Mouse (Mus musculus) embryonic stem cell, embryonic (primary cell): ENCODE results near the gene Olfr555.
"Not testable (repeated sequence)": the region's sequence is repeated elsewhere in the genome, so short reads cannot be mapped to it uniquely, and the experiment has no call there.

Experiments used
- CTCF ChIA-PET, 4 experiments: fragments of 300-600 bp in 2 of 4; fragments of 350-600 bp in 2 of 4; sonication (Branson Sonifier 250); formaldehyde crosslinking; loops; one replicate each; lab custom pipeline; 2022; ENCODE audit warnings: inconsistent platforms in 2 of 4; lab: Charles Lee
- POLR2A ChIA-PET, 4 experiments: fragments of 300-600 bp in 2 of 4; fragments of 350-600 bp in 2 of 4; sonication (Branson Sonifier 250); formaldehyde crosslinking; loops; one replicate each; lab custom pipeline; 2022; ENCODE audit warnings: antibody characterized with exemption in 4 of 4, inconsistent platforms in 1 of 4; lab: Charles Lee

Gene Olfr555

DNA sequence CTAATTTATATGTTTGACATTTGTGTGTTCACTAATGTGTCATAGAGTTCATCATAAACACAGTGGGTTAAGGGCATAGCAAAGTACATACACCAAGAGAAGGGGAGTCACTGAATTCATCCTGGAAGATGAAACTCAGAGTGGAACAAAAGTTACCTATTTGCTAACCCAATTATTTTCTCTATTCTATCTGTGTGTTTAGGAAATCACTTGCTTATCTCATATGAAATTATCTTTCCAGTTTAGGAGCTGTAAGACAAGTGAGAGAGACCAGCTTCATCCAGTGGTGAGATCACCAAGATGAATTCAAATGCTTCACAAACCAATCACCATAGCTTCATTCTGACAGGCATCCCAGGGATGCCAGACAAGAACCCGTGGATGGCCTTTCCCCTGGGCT lies at the start of gene Olfr555:
Gene Olfr555 (plus strand): TSS at position 301 of the 400 bp plus-strand sequence.
- CTCF ChIA-PET, result no interaction called here
- POLR2A ChIA-PET, result no interaction called here

DNA sequence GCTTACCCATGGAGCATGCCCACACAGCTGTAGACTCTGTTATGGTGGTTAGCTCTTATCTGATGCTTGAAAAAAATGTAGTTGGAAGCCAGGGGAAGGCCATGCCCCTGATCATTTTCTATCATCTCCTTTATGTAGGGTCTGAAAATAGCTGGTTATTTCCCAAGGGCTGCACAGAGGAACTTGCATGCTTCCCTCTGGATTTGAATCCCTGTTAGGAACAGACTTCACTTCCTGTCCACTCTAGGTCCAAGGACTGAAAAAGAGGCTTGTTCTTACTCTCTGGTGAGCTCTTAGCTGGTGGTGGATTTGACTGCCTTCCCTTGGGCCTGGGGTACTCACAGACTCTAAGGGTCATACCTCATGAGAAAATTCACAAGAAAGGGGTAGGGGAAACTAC lies 40.5 kb upstream of the Olfr555 start, which contains the start of gene Olfr553:
Gene Olfr553 (minus strand): TSS at position 101 of the 400 bp plus-strand sequence.
- CTCF ChIA-PET, result no interaction called here
- POLR2A ChIA-PET, result no interaction called here

DNA sequence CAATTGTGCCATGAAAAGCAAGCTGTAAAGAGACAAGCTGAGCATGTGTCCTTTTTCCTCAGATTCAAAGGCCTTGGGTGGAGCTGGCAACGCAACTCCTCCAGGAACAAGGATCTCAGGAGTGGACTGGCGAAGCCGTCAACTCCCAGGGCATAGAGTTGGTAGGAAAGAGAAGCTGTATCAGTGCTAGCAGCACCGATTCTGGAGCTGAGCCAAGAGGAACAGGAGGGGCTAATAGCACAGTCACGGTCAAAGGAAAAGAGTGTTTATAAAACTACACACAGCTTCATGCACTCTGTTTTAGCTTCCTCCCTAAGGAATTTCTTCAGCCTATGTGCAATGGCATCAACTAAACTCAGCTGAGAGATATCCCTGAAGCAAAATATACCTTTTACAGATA lies 39.0 kb upstream of the Olfr555 start:
- CTCF ChIA-PET, result interaction anchor here in 2 of 4 experiments (0.7 to 1.4 kb wide), 2 partner anchors 11 to 107 kb away, joined by 3 to 4 read pairs; no protein-coding TSS in a partner anchor

DNA sequence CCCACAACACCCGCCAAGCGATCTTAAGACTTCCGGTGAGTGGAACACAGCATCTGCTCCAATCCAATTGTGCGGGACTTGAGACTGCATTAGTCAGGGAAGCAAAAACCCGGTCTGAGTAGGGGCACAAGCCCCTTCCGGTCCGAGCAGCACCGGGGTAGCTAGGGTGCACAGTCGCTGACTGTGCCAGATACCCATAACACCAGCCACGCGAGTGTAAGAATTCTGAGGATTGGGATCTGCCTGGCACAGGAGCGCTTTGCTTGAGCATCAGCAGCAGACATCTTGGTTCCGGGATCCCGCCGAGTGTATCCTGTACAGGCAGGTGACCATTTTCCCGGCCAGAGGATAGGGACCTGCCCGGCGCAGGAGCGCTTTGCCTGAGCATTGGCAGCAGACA lies 38.3 kb upstream of the Olfr555 start:
- POLR2A ChIA-PET, result interaction anchor here in 2 of 4 experiments (0.6 to 0.9 kb wide), 2 partner anchors 107 to 223 kb away, joined by 4 to 11 read pairs; no protein-coding TSS in a partner anchor
- CTCF ChIA-PET, result interaction anchor here in 1 of 4 experiments (1.4 kb wide), 1 partner anchor 107 kb away, joined by 4 read pairs; no protein-coding TSS in a partner anchor

More for the DNA sequence above, 39.0 kb upstream of the Olfr555 start:
- POLR2A ChIA-PET, result interaction anchor here in 1 of 4 experiments (0.9 kb wide), 1 partner anchor 107 kb away, joined by 4 read pairs; no protein-coding TSS in a partner anchor

DNA sequence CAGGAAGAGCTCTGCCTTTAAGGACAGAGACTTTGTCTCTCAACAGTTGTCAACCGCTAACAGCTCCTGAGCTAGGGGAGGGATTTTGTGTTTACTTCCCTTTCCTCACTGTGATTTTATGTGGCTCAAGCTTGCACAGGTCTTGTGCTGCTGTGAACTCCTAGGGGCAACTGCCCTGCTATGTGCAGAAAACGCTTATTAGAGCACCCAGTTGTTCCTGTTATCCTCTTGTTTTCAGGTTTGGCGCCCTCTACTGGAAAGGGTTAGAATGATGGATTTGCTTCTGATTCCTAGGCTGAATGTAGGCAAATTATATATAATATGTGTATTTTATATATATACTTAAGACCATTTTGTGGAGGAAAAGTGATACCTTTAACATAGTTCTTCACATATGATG lies 22.0 kb upstream of the Olfr555 start:
- ChIA-PET POLR2A (no interaction called here), CTCF (interaction anchor here in 2 of 4 experiments (1.0 to 1.4 kb wide), 3 partner anchors 29 to 123 kb away, joined by 3 to 5 read pairs (median 4); partner anchors contain the start of gene Olfr556 (in 1 of the 2))

DNA sequence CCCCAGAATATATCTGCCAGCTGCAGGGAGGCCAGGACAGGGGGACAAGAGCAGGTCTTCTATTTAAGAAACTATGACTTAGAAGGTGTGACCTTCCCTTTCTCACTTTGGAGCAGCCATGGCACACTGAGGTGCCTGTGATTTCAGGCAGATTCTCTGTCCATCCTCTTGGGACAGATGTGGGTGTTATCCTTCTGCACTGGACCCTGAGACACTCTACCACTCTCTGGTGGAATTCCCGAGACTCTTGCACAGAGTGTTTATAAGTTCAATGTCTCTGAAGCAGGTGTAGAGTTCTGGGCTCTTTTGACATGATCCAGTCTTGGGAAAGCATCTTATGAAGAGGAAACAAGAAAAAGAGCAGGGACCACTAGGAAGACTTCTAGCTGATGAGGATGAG lies 20.5 kb upstream of the Olfr555 start, which contains the start of gene Olfr554:
Gene Olfr554 (plus strand): TSS at position 301 of the 400 bp plus-strand sequence.
- CTCF ChIA-PET, result interaction anchor here in 1 of 4 experiments (1.2 kb wide), 1 partner anchor 124 kb away, joined by 3 read pairs; no protein-coding TSS in a partner anchor
- POLR2A ChIA-PET, result no interaction called here

DNA sequence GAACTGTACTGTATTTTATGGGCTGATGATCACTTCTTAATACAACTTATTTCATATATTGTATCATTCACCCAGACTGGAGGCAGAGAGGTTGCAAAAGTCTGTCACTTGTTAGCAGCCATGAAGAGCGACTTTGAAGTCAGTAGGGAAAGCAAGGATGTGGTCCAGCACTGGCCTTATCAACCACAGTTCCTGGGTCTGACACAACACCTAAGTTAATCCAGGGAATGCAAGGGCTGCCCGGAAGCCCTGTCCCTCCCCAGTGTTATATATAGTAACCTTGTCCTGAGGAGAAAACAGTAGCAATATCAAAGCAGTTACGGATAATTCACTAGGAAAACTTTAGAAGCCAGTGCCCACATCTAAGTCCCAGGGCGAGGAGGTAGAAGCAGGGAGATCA lies 13.7 kb upstream of the Olfr555 start:
- CTCF ChIA-PET, POLR2A ChIA-PET: not testable (repeated sequence)

DNA sequence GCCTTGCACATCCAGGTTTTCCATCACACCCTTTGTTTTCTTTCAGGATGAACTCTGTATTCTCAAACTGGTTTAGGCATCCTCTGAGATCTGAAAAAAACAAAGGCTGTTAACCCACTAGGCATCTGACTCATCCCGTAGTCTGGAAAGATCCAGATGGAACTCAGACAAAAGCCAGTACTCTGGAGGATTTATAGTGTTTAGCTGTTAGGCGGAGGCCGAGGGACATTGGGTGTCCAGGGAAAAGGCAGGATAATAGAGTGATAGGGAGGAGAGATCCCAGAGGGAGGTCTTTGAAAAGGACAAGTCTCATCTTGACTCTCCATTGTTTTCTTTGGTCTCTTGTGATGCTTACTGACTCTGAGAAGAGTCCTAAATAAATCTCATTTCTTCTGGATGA lies 6.0 kb downstream of the Olfr555 start, which contains the start of gene Olfr556:
Gene Olfr556 (plus strand): TSS at position 301 of the 400 bp plus-strand sequence.
- POLR2A ChIA-PET, result interaction anchor here in 1 of 4 experiments (0.9 kb wide), 1 partner anchor 23 kb away, joined by 3 read pairs; the partner anchor contains the start of gene Trim68

DNA sequence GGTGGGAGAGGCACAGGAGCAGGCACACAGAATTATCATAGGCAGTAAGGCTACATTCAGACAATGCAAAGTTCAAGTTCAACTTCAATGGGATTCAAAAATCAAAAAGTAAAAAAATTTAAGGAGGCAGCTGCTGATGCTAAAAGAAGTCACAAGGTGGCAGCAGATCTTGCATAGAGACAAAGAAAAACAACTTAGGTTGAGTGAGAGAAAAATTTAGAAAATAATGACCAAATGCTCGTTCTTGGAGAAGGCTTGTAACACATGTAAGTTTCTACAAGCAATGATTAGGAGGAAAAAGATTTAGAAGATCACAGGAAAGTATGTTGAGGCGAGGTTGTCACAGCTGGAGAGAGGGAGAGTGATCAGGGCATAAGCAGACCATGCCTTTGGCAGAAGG lies 6.8 kb downstream of the Olfr555 start:
- CTCF ChIA-PET, result interaction anchor here in 2 of 4 experiments (1.2 to 1.3 kb wide), 4 partner anchors 29 to 254 kb away, joined by 3 to 6 read pairs (median 4); partner anchors contain the start of gene Olfr557 (in 1 of the 2)
- POLR2A ChIA-PET, result interaction anchor here in 1 of 4 experiments (0.9 kb wide), 1 partner anchor 22 kb away, joined by 3 read pairs; the partner anchor contains the start of gene Trim68

More for the DNA sequence above, 6.0 kb downstream of the Olfr555 start, which contains the start of gene Olfr556:
- CTCF ChIA-PET, result interaction anchor here in 2 of 4 experiments (0.5 to 1.3 kb wide), 5 partner anchors 28 to 255 kb away, joined by 3 to 6 read pairs (median 4); partner anchors contain the start of gene Olfr557 (in 1 of the 2)

DNA sequence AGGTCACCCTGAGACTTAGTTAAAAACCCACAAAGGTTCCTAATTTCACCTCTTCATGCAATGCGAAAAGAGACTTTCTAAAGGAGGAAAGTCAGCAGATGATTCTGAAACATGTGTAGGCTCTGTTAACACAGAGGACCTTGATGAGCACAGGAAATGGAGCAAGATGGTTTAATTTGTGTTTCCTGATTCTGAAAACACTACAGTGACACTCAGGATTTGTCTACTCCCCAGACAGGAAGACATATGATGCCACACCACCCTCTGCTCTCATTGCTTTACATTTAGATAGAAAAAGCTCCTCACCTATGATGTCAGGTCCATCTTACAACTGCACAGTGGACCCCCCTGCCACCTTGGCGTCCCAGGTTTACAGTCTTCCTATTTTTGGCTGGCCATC lies 17.6 kb downstream of the Olfr555 start:
- CTCF ChIA-PET, result no interaction called here
- POLR2A ChIA-PET, result no interaction called here

DNA sequence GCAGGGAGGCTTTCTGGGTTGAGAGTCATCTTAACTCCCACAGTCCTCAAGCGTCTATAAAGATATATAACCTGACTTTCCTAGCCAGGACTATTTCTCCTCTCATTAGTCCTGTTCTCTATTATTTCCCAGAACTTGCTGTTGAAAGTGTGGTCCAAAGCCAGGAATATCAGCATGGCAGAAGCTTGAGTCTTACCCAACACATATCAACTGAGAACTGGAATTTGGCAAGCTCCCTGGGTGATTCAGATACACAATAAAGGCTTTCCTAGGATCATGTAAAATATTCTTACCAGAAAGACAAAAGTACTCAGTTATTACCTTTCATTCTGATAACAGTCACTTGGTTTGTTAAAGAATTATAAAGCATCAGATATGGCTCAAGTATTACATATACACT lies 23.3 kb downstream of the Olfr555 start:
- ChIA-PET POLR2A (no interaction called here), CTCF (no interaction called here)

DNA sequence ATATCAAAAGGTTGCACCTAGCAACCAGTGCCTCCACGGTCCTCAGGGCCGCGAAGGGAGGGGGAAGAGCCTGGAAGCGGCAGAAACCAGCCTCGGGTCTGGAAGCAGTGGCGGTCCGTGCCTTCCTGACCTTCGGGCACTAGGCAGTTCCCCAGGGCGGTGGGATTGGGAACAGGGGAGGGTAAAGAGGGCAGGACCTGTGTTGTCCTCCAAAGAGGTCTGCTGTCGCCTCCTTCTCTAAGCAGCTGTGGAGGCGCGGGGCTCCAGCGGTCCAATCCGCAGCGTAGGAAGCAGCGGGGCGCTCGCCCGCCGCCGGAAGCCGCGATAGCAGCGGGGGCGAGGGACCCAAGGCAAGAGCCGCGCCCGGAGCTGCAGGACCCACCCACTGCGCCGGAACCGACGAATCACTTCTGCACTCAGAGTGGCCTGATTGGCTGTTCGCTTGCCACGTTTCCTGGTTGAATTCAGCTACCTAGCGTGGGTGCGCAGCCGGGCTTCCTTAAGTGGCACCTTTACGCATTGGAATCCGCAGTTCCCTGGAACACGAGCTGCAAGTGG lies 28.4 kb downstream of the Olfr555 start, which contains the start of gene Trim68:
Gene Trim68 (minus strand): TSS at position 384 of the 558 bp plus-strand sequence.
- CTCF ChIA-PET, result interaction anchor here in 3 of 4 experiments (1.0 to 1.6 kb wide), 4 partner anchors 8 to 174 kb away, joined by 4 to 12 read pairs (median 5); partner anchors contain the start of gene Olfr557 (in 3 of the 3)
- POLR2A ChIA-PET, result interaction anchor here in 3 of 4 experiments (0.5 to 0.9 kb wide), 4 partner anchors 8 to 174 kb away, joined by 3 read pairs; partner anchors contain the start of gene Olfr556 (in 1 of the 3)

DNA sequence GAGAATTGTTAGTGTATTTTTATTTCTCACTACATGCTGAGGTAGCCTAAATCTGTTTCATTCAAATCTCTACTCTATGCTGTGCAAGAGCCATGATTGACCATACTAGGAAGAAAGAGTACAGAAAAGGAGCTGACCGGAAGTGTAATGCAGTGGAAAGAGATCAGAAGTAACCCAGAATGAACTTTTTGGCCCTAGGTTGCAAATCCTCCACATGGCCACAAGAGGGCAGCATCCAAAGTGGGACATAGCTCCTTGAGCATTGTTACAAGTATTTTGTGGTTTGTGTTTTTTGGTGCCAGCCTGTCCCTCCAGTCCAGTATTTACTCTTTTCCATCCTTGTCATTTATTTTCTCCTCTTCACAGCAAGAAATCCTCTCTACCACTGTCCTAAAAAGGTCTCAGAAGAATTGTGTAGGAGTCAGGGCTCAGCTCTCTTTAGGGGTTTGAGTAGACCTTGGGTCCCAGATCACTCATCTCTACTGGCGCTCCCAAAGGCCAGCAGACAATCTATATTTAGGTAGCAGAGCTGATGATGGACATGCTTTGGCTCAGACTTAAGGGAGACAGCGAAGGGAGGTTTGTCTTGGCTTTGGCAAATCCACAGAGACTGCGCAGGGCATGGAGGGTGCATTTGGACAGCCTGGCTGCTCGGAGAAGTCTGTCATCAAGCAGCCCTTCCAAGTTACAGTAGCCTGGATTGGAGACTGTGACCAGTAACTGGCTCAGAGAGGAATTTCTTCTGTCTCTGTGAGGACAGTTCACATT lies 36.9 kb downstream of the Olfr555 start, which contains the start of gene Olfr557:
Gene Olfr557 (plus strand): TSS at position 553 of the 768 bp plus-strand sequence.
- CTCF ChIA-PET, result interaction anchor here (0.5 to 2.2 kb wide), 23 partner anchors 8 to 1111 kb away, joined by 3 to 19 read pairs (median 4); partner anchors contain the start of genes Trim68 (in 3 of the 4), Olfr556 (in 1 of the 4) and Olfr571 (in 1 of the 4)
- POLR2A ChIA-PET, result no interaction called here

DNA sequence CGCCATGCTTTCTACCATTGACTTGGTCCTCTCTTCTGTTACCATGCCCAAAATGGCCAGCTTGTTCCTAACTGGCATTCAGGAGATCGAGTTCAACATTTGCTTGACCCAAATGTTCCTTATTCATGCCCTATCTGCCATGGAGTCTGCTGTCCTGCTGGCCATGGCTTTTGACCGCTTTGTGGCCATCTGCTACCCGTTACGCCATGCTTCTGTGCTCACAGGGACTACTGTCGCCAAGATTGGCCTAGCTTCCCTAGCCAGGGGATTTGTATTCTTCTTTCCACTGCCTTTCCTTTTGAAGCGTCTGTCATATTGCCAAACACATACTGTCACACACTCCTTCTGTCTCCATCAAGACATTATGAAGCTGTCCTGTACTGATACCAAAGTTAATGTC lies 39.8 kb downstream of the Olfr555 start:
- POLR2A ChIA-PET, result no interaction called here
- CTCF ChIA-PET, result no interaction called here

DNA sequence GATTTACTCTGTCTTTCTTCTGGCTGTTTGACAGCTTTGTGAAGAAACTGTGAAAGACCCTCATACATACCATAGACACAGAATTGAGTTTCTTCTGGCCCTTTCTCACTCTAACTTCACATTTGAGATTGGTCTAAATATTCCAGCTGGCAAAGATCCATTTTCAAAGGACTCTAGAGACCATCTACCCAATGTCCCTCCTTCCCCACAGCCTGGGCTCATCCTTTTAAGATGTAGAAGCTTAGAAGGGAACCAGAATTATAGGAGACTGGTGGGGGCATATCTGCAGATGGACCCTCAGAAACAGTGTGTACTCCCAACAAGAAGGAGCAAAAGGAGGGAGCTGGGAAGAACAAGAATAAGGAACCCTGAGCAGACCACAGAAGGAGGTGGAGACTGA lies 43.3 kb downstream of the Olfr555 start, which contains the start of gene Olfr558:
Gene Olfr558 (plus strand): TSS at position 301 of the 400 bp plus-strand sequence.
- POLR2A ChIA-PET, result no interaction called here
- CTCF ChIA-PET, result no interaction called here
